Mouse (Mus musculus): ENCODE measurements around the gene Slc10a6. TPM values are rescaled to one million over a fixed set of nuclear protein-coding genes. Genes with fewer than 3 reads are reported as not detected.

The Slc10a6 gene
- polyA plus RNA-seq, 1 experiment: 0.90 TPM

GRCm38 (mm10) chr5:103647320-103647719 is 18.1 kb upstream of the Slc10a6 start:
- Histone ChIP-seq H3K36me3 (ENCODE audit: control insufficient read depth, insufficient read depth, low read length) (no peaks in the 10 kb centered on the region), H3K4me1 (ENCODE audit: control insufficient read depth, insufficient read depth, insufficient read length) (no peaks in the 10 kb centered on the region), H3K27me3 (ENCODE audit: control insufficient read depth, insufficient read depth, low read length) (no peaks in the 10 kb centered on the region), H3K27ac (ENCODE audit: insufficient read depth, low read length) (no peak overlapping the region), H3K4me3 (ENCODE audit: extremely low read depth, insufficient read depth, insufficient read length) (no peak overlapping the region)
- TF ChIP-seq CTCF (IDR thresholded peaks at IDR 0.05; ENCODE audit: extremely low read depth, insufficient read depth, insufficient read length, insufficient replicate concordance): no peak
- TF ChIP-seq POLR2A (IDR thresholded peaks at IDR 0.05; ENCODE audit: low read depth, low read length): no peak
- WGBS: 87% methylated on average over 3 of the region's 3 CpGs
- DNase-seq (ENCODE audit: low read depth in 1 of 2, low spot score in 2 of 2): no peak

DNA sequence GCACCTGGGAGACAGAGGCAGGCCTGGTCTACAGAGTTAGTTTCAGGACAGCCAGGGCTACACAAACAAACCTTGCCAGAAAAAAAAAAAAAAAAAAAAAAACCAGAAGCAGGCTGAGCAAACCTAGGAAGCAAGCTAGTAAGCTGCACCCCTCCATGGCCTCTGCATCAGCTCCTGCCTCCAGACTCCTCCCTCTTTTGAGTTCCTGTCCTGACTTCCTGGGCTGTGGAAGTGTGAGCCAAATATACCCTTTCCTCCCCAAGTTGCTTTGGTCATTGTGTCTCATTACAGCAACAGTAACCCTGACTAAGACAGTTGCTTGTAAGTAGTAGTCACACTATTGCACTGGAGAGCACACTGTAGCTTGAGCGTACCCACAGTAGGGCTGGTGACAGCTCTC is 15.0 kb upstream of the Slc10a6 start:
- 98% methylated on average over 1 of the region's 1 CpGs for WGBS
- Histone ChIP-seq H3K27me3 (ENCODE audit: control insufficient read depth, insufficient read depth, low read length) (no peaks in the 10 kb centered on the region), H3K4me1 (ENCODE audit: control insufficient read depth, insufficient read depth, insufficient read length) (no peaks in the 10 kb centered on the region), H3K4me3 (ENCODE audit: extremely low read depth, insufficient read depth, insufficient read length) (no peak overlapping the region), H3K27ac (ENCODE audit: insufficient read depth, low read length) (no peak overlapping the region), H3K36me3 (ENCODE audit: control insufficient read depth, insufficient read depth, low read length) (no peaks in the 10 kb centered on the region)
- no peak for DNase-seq (ENCODE audit: low read depth in 1 of 2, low spot score in 2 of 2)
- TF ChIP-seq CTCF (IDR thresholded peaks at IDR 0.05; ENCODE audit: extremely low read depth, insufficient read depth, insufficient read length, insufficient replicate concordance) (no peak), POLR2A (IDR thresholded peaks at IDR 0.05; ENCODE audit: low read depth, low read length) (no peak)

DNA sequence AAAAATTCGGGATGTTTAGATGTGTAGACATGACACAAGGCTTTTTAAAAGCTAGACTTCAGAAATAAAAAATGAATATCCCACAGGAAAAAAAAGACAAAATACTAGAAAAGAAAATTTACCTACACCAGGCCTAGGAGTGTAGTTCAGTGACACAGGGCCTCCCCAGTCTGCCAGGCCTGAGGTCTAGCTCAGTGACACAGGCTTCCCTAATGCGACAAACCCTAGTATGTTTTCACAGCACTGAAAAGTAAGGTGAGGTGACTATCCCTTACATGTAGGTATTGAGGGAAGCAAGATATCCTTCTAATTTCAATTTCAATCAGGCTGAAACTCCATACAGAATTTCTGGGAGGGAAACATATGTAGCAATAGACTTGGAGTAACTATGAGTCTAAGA is 8.0 kb upstream of the Slc10a6 start:
- no peak overlapping the region for H3K4me3 ChIP-seq (ENCODE audit: extremely low read depth, insufficient read depth, insufficient read length)
- H3K27ac ChIP-seq (ENCODE audit: insufficient read depth, low read length): no peak overlapping the region
- no peaks in the 10 kb centered on the region for H3K27me3 ChIP-seq (ENCODE audit: control insufficient read depth, insufficient read depth, low read length)
- H3K4me1 ChIP-seq (ENCODE audit: control insufficient read depth, insufficient read depth, insufficient read length): no peaks in the 10 kb centered on the region
- WGBS: 89% methylated on average over 2 of the region's 2 CpGs
- no peak for TF ChIP-seq POLR2A (IDR thresholded peaks at IDR 0.05; ENCODE audit: low read depth, low read length)
- no peak for TF ChIP-seq CTCF (IDR thresholded peaks at IDR 0.05; ENCODE audit: extremely low read depth, insufficient read depth, insufficient read length, insufficient replicate concordance)
- no peaks in the 10 kb centered on the region for H3K36me3 ChIP-seq (ENCODE audit: control insufficient read depth, insufficient read depth, low read length)
- DNase-seq (ENCODE audit: low read depth in 1 of 2, low spot score in 2 of 2): no peak

GRCm38 (mm10) chr5:103629854-103630580 is 814 bp upstream of the Slc10a6 start:
- TF ChIP-seq CTCF (IDR thresholded peaks at IDR 0.05; ENCODE audit: extremely low read depth, insufficient read depth, insufficient read length, insufficient replicate concordance) (no peak), POLR2A (IDR thresholded peaks at IDR 0.05; ENCODE audit: low read depth, low read length) (no peak)
- no peak for DNase-seq (ENCODE audit: low read depth in 1 of 2, low spot score in 2 of 2)
- no peak overlapping the region for H3K27ac ChIP-seq (ENCODE audit: insufficient read depth, low read length)
- H3K36me3 ChIP-seq (ENCODE audit: control insufficient read depth, insufficient read depth, low read length): no peaks in the 10 kb centered on the region
- WGBS: 76% methylated on average over 9 of the region's 9 CpGs
- no peaks in the 10 kb centered on the region for H3K27me3 ChIP-seq (ENCODE audit: control insufficient read depth, insufficient read depth, low read length)
- H3K4me3 ChIP-seq (ENCODE audit: extremely low read depth, insufficient read depth, insufficient read length): no peak overlapping the region
- 0 out of 2 replicates have a peak, but pooled peaks cover 2% of the 10 kb centered on the region for H3K4me1 ChIP-seq (ENCODE audit: control insufficient read depth, insufficient read depth, insufficient read length)

- H3K4me3 ChIP-seq (ENCODE audit: extremely low read depth, insufficient read depth, insufficient read length): no peak overlapping the region
- no peaks in the 10 kb centered on the region for H3K36me3 ChIP-seq (ENCODE audit: control insufficient read depth, insufficient read depth, low read length)
- no peak overlapping the region for H3K27ac ChIP-seq (ENCODE audit: insufficient read depth, low read length)
- no peak for TF ChIP-seq CTCF (IDR thresholded peaks at IDR 0.05; ENCODE audit: extremely low read depth, insufficient read depth, insufficient read length, insufficient replicate concordance)
- TF ChIP-seq POLR2A (IDR thresholded peaks at IDR 0.05; ENCODE audit: low read depth, low read length): no peak
- no peak for DNase-seq (ENCODE audit: low read depth in 1 of 2, low spot score in 2 of 2)
- WGBS: 80% methylated on average over 6 of the region's 6 CpGs
- H3K4me1 ChIP-seq (ENCODE audit: control insufficient read depth, insufficient read depth, insufficient read length): 0 out of 2 replicates have a peak, but pooled peaks cover 2% of the 10 kb centered on the region
- H3K27me3 ChIP-seq (ENCODE audit: control insufficient read depth, insufficient read depth, low read length): no peaks in the 10 kb centered on the region
Measured at GRCm38 (mm10) chr5:103628499-103628898, 704 bp downstream of the Slc10a6 start.

GRCm38 (mm10) chr5:103624831-103625230 is 4.4 kb downstream of the Slc10a6 start:
- WGBS: 80% methylated on average over 5 of the region's 5 CpGs
- DNase-seq (ENCODE audit: low read depth in 1 of 2, low spot score in 2 of 2): no peak
- Histone ChIP-seq H3K36me3 (ENCODE audit: control insufficient read depth, insufficient read depth, low read length) (no peaks in the 10 kb centered on the region), H3K27me3 (ENCODE audit: control insufficient read depth, insufficient read depth, low read length) (no peaks in the 10 kb centered on the region), H3K4me1 (ENCODE audit: control insufficient read depth, insufficient read depth, insufficient read length) (no peaks in the 10 kb centered on the region), H3K27ac (ENCODE audit: insufficient read depth, low read length) (no peak overlapping the region), H3K4me3 (ENCODE audit: extremely low read depth, insufficient read depth, insufficient read length) (no peak overlapping the region)
- TF ChIP-seq CTCF (IDR thresholded peaks at IDR 0.05; ENCODE audit: extremely low read depth, insufficient read depth, insufficient read length, insufficient replicate concordance): no peak
- no peak for TF ChIP-seq POLR2A (IDR thresholded peaks at IDR 0.05; ENCODE audit: low read depth, low read length)

DNA sequence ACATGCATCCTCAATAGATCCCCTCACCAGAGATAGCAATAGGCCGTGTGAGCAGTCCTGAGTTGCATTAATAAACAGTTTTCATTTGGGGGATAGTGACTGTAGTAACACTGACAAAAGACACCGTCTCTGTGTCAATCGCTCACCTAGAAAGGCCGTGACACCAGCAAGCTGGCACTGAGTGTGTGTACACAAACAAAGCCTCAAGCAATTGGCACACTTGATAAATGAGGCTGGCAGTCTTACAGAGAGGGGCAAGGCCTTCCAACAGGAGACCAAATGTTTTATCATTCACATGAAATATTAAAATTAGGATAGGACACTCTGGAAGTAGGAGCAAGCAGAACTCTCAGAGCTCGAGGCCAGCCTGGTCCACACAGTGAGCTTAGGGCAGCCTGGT is 6.9 kb downstream of the Slc10a6 start:
- H3K36me3 ChIP-seq (ENCODE audit: control insufficient read depth, insufficient read depth, low read length): no peaks in the 10 kb centered on the region
- TF ChIP-seq CTCF (IDR thresholded peaks at IDR 0.05; ENCODE audit: extremely low read depth, insufficient read depth, insufficient read length, insufficient replicate concordance) (no peak), POLR2A (IDR thresholded peaks at IDR 0.05; ENCODE audit: low read depth, low read length) (no peak)
- no peaks in the 10 kb centered on the region for H3K4me1 ChIP-seq (ENCODE audit: control insufficient read depth, insufficient read depth, insufficient read length)
- H3K27ac ChIP-seq (ENCODE audit: insufficient read depth, low read length): no peak overlapping the region
- WGBS: 88% methylated on average over 5 of the region's 5 CpGs
- no peak overlapping the region for H3K4me3 ChIP-seq (ENCODE audit: extremely low read depth, insufficient read depth, insufficient read length)
- no peak for DNase-seq (ENCODE audit: low read depth in 1 of 2, low spot score in 2 of 2)
- no peaks in the 10 kb centered on the region for H3K27me3 ChIP-seq (ENCODE audit: control insufficient read depth, insufficient read depth, low read length)

Data from spleen, adult 2 months (tissue).